Mouse (Mus musculus): ENCODE results near the gene Mcpt4.

DNA sequence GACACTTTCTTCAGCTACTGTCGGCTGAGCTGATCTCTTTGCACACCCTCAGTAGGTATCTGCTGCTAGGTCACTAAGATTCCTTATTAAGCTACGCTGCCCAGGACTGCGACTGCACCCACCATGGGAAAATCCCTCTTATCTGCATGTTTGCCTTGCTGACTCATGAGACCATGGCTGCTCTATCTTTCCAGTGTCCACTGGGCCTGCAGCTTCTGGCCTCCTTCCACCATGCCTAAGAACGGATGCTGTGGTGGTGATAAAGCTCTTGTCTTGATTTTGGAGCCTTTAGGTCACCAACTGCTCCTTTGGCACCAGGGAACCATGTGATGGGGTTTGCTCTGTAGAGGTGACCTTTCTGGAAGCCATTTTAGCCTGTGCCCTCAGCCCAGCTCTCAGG, 4.4 kb downstream of the Mcpt4 start:
- TF ChIP-seq POLR2A (IDR thresholded peaks at IDR 0.05; ENCODE audit: low read depth, low read length): no peak
- TF ChIP-seq CTCF (conservative IDR thresholded peaks at IDR 0.05 in 1 of 2, IDR thresholded peaks at IDR 0.05 in 1 of 2; ENCODE audit: low read depth in 2 of 2, low read length in 2 of 2): no peak
- no peak for TF ChIP-seq E2F4 (IDR thresholded peaks at IDR 0.05; ENCODE audit: insufficient replicate concordance, low read depth, low read length)
- TF ChIP-seq SIN3A (IDR thresholded peaks at IDR 0.05; ENCODE audit: low read length): no peak
- TF ChIP-seq RAD21 (IDR thresholded peaks at IDR 0.05; ENCODE audit: low read depth, low read length): no peak
- TF ChIP-seq ZC3H11A (IDR thresholded peaks at IDR 0.05; ENCODE audit: low read depth, low read length): no peak
- TF ChIP-seq MAX (IDR thresholded peaks at IDR 0.05; ENCODE audit: low read length): no peak
- TF ChIP-seq EP300 (IDR thresholded peaks at IDR 0.05; ENCODE audit: low read length): no peak
- no peak for TF ChIP-seq TCF12 (IDR thresholded peaks at IDR 0.05; ENCODE audit: low read depth, low read length)
- no peak for TF ChIP-seq GABPA (IDR thresholded peaks at IDR 0.05; ENCODE audit: insufficient replicate concordance, low read depth, low read length)
- TF ChIP-seq USF1 (IDR thresholded peaks at IDR 0.05; ENCODE audit: low read depth, low read length): no peak
